Mouse (Mus musculus) hindbrain, embryonic 14.5 days (tissue): Measurements from ENCODE around the gene Kmt2e. TPM values are rescaled to one million over a fixed set of nuclear protein-coding genes. Genes with fewer than 3 reads are reported as not detected.

Experiments used
- ATAC-seq: fragments of 200-750 bp; cut with Nextera tagmentation; 2 replicates; pipeline ENCODE4 v1.8.0; 2017; ENCODE audit warnings: moderate number of reproducible peaks, mild to moderate bottlenecking, moderate TSS enrichment, moderate library complexity; ENCODE audit not compliant: low FRiP score
- DNase-seq: peaks from one replicate; pipeline ENCODE4 v3.0.0-alpha.2; 2015; ENCODE audit warnings: low spot score
- H3K27ac ChIP-seq: fragments of 300-500 bp; sonication (generic); 2 replicates; pipeline ENCODE4 v1.5.1; 2014; ENCODE audit warnings: mild to moderate bottlenecking, moderate library complexity
- H3K27me3 ChIP-seq: fragments of 300-500 bp; sonication (generic); 2 replicates; pipeline ENCODE4 v1.6.1; 2014; ENCODE audit warnings: mild to moderate bottlenecking, low read length, mixed read lengths; ENCODE audit not compliant: control insufficient read depth, insufficient read depth
- H3K36me3 ChIP-seq: fragments of 300-500 bp; sonication (generic); replicated peaks from 2 replicates; pipeline ENCODE4 v1.6.1; 2014; ENCODE audit not compliant: control insufficient read depth, insufficient read depth
- H3K4me1 ChIP-seq: fragments of 300-500 bp; sonication (generic); replicated peaks from 2 replicates; pipeline ENCODE4 v1.6.1; 2014; ENCODE audit warnings: antibody characterized with exemption, low read length, mixed read lengths; ENCODE audit not compliant: control insufficient read depth, insufficient read depth
- H3K4me2 ChIP-seq: fragments of 300-500 bp; sonication (generic); replicated peaks from 2 replicates; pipeline ENCODE4 v1.6.1; 2014; ENCODE audit warnings: mild to moderate bottlenecking, moderate library complexity
- H3K4me3 ChIP-seq: fragments of 300-500 bp; sonication (generic); replicated peaks from 2 replicates; pipeline ENCODE4 v1.5.1; 2014; ENCODE audit warnings: mild to moderate bottlenecking, low read length
- H3K9ac ChIP-seq: fragments of 300-500 bp; sonication (generic); 2 replicates; pipeline ENCODE4 v1.6.1; 2014
- H3K9me3 ChIP-seq: fragments of 300-500 bp; sonication (generic); 2 replicates; pipeline ENCODE4 v1.6.1; 2016; ENCODE audit warnings: low read length; ENCODE audit not compliant: control insufficient read depth
- WGBS: fragments of 180-500 bp; shearing (Covaris S2); extraction: QIAGEN DNeasy Blood & Tissue Kit; methylation state at CpG from one replicate; pipeline ENCODE4 v1.1.7; 2014; 5-methylcytosine and 5-hydroxymethylcytosine counted together
- polyA plus RNA-seq: library from polyadenylated mRNA; unstranded; fragments of >200 nt; fragmentation: Nextera tagmentation; extraction: Ambion mirVana; gene quantifications from 2 replicates; pipeline ENCODE4 v1.2.1, GENCODE M21; 2014

Gene Kmt2e
- polyA plus RNA-seq, 1 experiment from 2014 or later, result 128 TPM

- H3K27me3 ChIP-seq, result no peaks in the 10 kb centered on the region
- H3K4me2 ChIP-seq, result no peak overlapping the region
- H3K9ac ChIP-seq, result no peak overlapping the region
- H3K4me3 ChIP-seq, result no peak overlapping the region
- H3K27ac ChIP-seq, result peak overlapping the region; percentile 66
- no peaks in the 10 kb centered on the region for H3K9me3 ChIP-seq
- DNase-seq (no peak), ATAC-seq (peak; percentile 41; the same call in 1 of the 2 replicates)
- peaks cover 15% of the 10 kb centered on the region for H3K4me1 ChIP-seq
- H3K36me3 ChIP-seq, result peaks cover 41% of the 10 kb centered on the region
- 21% methylated on average over 3 of the region's 3 CpGs for WGBS
These were observed 82.7 kb downstream of the Kmt2e start for GRCm38 (mm10) chr5:23516962-23517361.

- ATAC-seq, result no peak
- Histone ChIP-seq H3K4me3 (no peak overlapping the region), H3K27me3 (no peaks in the 10 kb centered on the region), H3K9ac (no peak overlapping the region), H3K36me3 (peaks cover 42% of the 10 kb centered on the region), H3K4me2 (no peak overlapping the region), H3K4me1 (peaks cover 15% of the 10 kb centered on the region), H3K9me3 (no peaks in the 10 kb centered on the region), H3K27ac (0 out of 2 replicates have a peak overlapping the region, but pooled peaks have one; percentile 38)
- 66% methylated on average over 4 of the region's 4 CpGs for WGBS
- DNase-seq, result no peak
These were observed 83.6 kb downstream of the Kmt2e start for GRCm38 (mm10) chr5:23517839-23518238.

GRCm38 (mm10) chr5:23518673-23519072 lies 84.4 kb downstream of the Kmt2e start:
- Histone ChIP-seq H3K27ac (no peak overlapping the region), H3K4me1 (peaks cover 15% of the 10 kb centered on the region), H3K9ac (no peak overlapping the region), H3K9me3 (no peaks in the 10 kb centered on the region), H3K4me2 (no peak overlapping the region), H3K27me3 (no peaks in the 10 kb centered on the region), H3K4me3 (no peak overlapping the region), H3K36me3 (peaks cover 38% of the 10 kb centered on the region)
- ATAC-seq, result peak; percentile 64; the same call in 1 of the 2 replicates
- peak; percentile 50 for DNase-seq
- WGBS, result 58% methylated on average over 3 of the region's 3 CpGs

DNA sequence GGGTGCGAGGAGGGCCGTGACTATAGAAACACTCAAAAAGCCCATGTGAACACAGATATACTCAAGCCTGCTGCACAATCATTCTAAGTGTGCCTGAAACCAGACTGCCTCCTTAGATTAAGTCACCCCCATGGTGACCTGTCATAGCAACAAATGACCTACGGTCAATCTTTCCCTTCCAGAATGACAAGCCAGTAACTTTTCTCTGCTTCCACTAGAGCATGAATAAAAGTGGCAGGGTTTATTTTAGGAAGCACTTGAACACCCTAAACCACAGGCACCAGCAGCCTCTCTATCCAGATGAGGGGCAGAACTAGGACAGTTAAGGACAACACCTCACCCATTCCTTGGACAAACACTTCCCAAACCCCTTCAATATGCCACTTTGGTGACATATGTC lies 85.4 kb downstream of the Kmt2e start:
- Histone ChIP-seq H3K4me3 (no peak overlapping the region), H3K27ac (no peak overlapping the region), H3K4me1 (peaks cover 15% of the 10 kb centered on the region), H3K36me3 (peaks cover 38% of the 10 kb centered on the region), H3K9me3 (no peaks in the 10 kb centered on the region), H3K9ac (no peak overlapping the region), H3K27me3 (no peaks in the 10 kb centered on the region), H3K4me2 (no peak overlapping the region)
- no peak for DNase-seq
- ATAC-seq, result no peak
- 93% methylated on average over 3 of the region's 3 CpGs for WGBS

DNA sequence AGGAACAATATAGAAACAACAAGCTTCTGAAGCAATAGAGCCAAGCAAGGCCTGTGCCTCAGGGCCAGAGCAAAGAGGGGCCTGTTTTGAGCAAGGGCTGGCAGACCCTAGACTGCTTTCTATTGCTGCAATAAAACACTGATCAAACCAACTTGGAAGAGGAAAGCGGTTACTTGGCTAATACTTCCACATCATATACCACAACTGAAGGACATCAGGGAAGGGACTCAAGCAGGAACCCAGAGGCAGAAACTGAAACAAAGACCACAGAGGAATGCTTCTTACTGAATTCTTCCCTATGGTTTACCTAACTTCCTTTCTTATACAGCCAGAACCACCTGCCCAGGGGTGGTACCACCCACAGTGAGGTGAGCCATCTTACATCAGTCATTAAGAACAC lies 87.4 kb downstream of the Kmt2e start:
- H3K4me2 ChIP-seq, result no peak overlapping the region
- peaks cover 49% of the 10 kb centered on the region for H3K36me3 ChIP-seq
- WGBS, result 96% methylated on average over 1 of the region's 1 CpGs
- DNase-seq (no peak), ATAC-seq (no peak)
- H3K27ac ChIP-seq, result no peak overlapping the region
- H3K4me1 ChIP-seq, result peaks cover 15% of the 10 kb centered on the region
- H3K9me3 ChIP-seq, result no peaks in the 10 kb centered on the region
- H3K4me3 ChIP-seq, result no peak overlapping the region
- H3K9ac ChIP-seq, result no peak overlapping the region
- no peaks in the 10 kb centered on the region for H3K27me3 ChIP-seq

GRCm38 (mm10) chr5:23523936-23524335 lies 89.7 kb downstream of the Kmt2e start:
- peaks cover 52% of the 10 kb centered on the region for H3K36me3 ChIP-seq
- peaks cover 5% of the 10 kb centered on the region; the same call in 1 of the 2 replicates for H3K4me1 ChIP-seq
- WGBS, result 87% methylated on average over 3 of the region's 3 CpGs
- H3K4me3 ChIP-seq, result no peak overlapping the region
- no peak for DNase-seq
- no peaks in the 10 kb centered on the region for H3K27me3 ChIP-seq
- H3K9me3 ChIP-seq, result no peaks in the 10 kb centered on the region
- H3K27ac ChIP-seq, result no peak overlapping the region
- no peak overlapping the region for H3K4me2 ChIP-seq
- ATAC-seq, result no peak
- no peak overlapping the region for H3K9ac ChIP-seq

- no peaks in the 10 kb centered on the region for H3K27me3 ChIP-seq
- no peaks in the 10 kb centered on the region for H3K9me3 ChIP-seq
- no peak overlapping the region for H3K27ac ChIP-seq
- 76% methylated on average over 3 of the region's 3 CpGs for WGBS
- no peak overlapping the region for H3K4me2 ChIP-seq
- no peak overlapping the region for H3K4me3 ChIP-seq
- DNase-seq (no peak), ATAC-seq (no peak)
- no peak overlapping the region for H3K9ac ChIP-seq
- peaks cover 52% of the 10 kb centered on the region for H3K36me3 ChIP-seq
- no peaks in the 10 kb centered on the region for H3K4me1 ChIP-seq
These were observed 90.4 kb downstream of the Kmt2e start for GRCm38 (mm10) chr5:23524621-23525020.

- H3K4me1 ChIP-seq, result no peaks in the 10 kb centered on the region
- H3K4me2 ChIP-seq, result no peak overlapping the region
- WGBS, result over 99% methylated on average over 6 of the region's 6 CpGs
- ATAC-seq (no peak), DNase-seq (no peak)
- no peak overlapping the region for H3K9ac ChIP-seq
- H3K27me3 ChIP-seq, result no peaks in the 10 kb centered on the region
- H3K9me3 ChIP-seq, result no peaks in the 10 kb centered on the region
- H3K4me3 ChIP-seq, result no peak overlapping the region
- peaks cover 34% of the 10 kb centered on the region; the same call in 1 of the 2 replicates for H3K36me3 ChIP-seq
- H3K27ac ChIP-seq, result no peak overlapping the region
These were observed 96.9 kb downstream of the Kmt2e start for GRCm38 (mm10) chr5:23531100-23531499.

GRCm38 (mm10) chr5:23531541-23532096 lies 97.4 kb downstream of the Kmt2e start:
- H3K9me3 ChIP-seq, result no peaks in the 10 kb centered on the region
- H3K36me3 ChIP-seq, result peaks cover 28% of the 10 kb centered on the region; the same call in 1 of the 2 replicates
- H3K27me3 ChIP-seq, result no peaks in the 10 kb centered on the region
- no peak for DNase-seq
- 91% methylated on average over 7 of the region's 7 CpGs for WGBS
- H3K4me2 ChIP-seq, result no peak overlapping the region
- no peaks in the 10 kb centered on the region for H3K4me1 ChIP-seq
- H3K9ac ChIP-seq, result no peak overlapping the region
- no peak for ATAC-seq
- H3K4me3 ChIP-seq, result no peak overlapping the region
- no peak overlapping the region for H3K27ac ChIP-seq

DNA sequence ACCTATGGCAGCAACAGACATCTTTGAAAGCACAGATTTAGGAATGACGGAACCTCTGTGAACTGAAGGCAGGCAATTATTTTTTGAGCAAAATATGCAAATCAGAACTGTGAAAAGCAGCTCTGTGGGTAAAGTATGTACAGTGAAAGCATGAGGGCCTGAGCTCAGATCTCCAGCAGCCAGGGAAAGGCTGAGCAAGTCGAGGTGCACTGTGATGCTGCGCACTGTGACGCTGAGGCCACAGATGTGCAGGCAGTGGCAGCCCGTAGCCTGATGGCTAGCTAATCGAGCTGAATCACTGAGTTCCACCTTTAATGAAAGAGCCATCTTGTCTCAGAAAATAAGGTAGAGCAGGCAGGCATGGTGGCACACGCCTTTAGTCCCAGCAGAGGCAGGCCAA lies 101.5 kb downstream of the Kmt2e start:
- no peak overlapping the region for H3K4me3 ChIP-seq
- H3K4me2 ChIP-seq, result no peak overlapping the region
- peaks cover 38% of the 10 kb centered on the region for H3K36me3 ChIP-seq
- no peak overlapping the region for H3K27ac ChIP-seq
- no peaks in the 10 kb centered on the region for H3K9me3 ChIP-seq
- no peaks in the 10 kb centered on the region for H3K4me1 ChIP-seq
- H3K9ac ChIP-seq, result no peak overlapping the region
- ATAC-seq (no peak), DNase-seq (no peak)
- H3K27me3 ChIP-seq, result no peaks in the 10 kb centered on the region
- WGBS, result 79% methylated on average over 7 of the region's 7 CpGs
